Mouse (Mus musculus): Measurements from ENCODE around the gene Luc7l2. TPM values are rescaled to one million over a fixed set of nuclear protein-coding genes. Genes with fewer than 3 reads are reported as not detected.

The Luc7l2 gene
- polyA plus RNA-seq, 1 experiment from 2014 or later = 58.2 TPM

- H3K36me3 ChIP-seq = peaks cover 68% of the 10 kb centered on the region
- no peaks in the 10 kb centered on the region for H3K4me1 ChIP-seq (replicated peaks)
- H3K27ac ChIP-seq = no peak overlapping the region
- no peak for ATAC-seq (ENCODE audit: insufficient number of reproducible peaks, insufficient read depth, low FRiP score, low TSS enrichment, low read depth)
- H3K4me3 ChIP-seq (replicated peaks) = no peak overlapping the region
- H3K27me3 ChIP-seq = no peaks in the 10 kb centered on the region
- H3K4me2 ChIP-seq = no peak overlapping the region
- WGBS = 97% methylated on average over 3 of the region's 3 CpGs
- no peaks in the 10 kb centered on the region for H3K9me3 ChIP-seq
- no peak overlapping the region for H3K9ac ChIP-seq (replicated peaks)
Observed at GRCm38 (mm10) chr6:38580112-38580857, 29.2 kb downstream of the Luc7l2 start.

GRCm38 (mm10) chr6:38581711-38582110, 30.6 kb downstream of the Luc7l2 start:
- peaks cover 69% of the 10 kb centered on the region for H3K36me3 ChIP-seq
- H3K9me3 ChIP-seq = no peaks in the 10 kb centered on the region
- no peak overlapping the region for H3K9ac ChIP-seq (replicated peaks)
- no peak for ATAC-seq (ENCODE audit: insufficient number of reproducible peaks, insufficient read depth, low FRiP score, low TSS enrichment, low read depth)
- H3K4me3 ChIP-seq (replicated peaks) = no peak overlapping the region
- WGBS = 91% methylated on average over 3 of the region's 3 CpGs
- no peaks in the 10 kb centered on the region for H3K27me3 ChIP-seq
- H3K4me2 ChIP-seq = no peak overlapping the region
- no peaks in the 10 kb centered on the region for H3K4me1 ChIP-seq (replicated peaks)
- no peak overlapping the region for H3K27ac ChIP-seq

GRCm38 (mm10) chr6:38597481-38597880, 46.3 kb downstream of the Luc7l2 start:
- H3K4me3 ChIP-seq (replicated peaks) = no peak overlapping the region
- ATAC-seq (ENCODE audit: insufficient number of reproducible peaks, insufficient read depth, low FRiP score, low TSS enrichment, low read depth) = no peak
- H3K4me1 ChIP-seq (replicated peaks) = no peaks in the 10 kb centered on the region
- no peaks in the 10 kb centered on the region for H3K9me3 ChIP-seq
- WGBS = 90% methylated on average over 4 of the region's 4 CpGs
- no peak overlapping the region for H3K4me2 ChIP-seq
- H3K27ac ChIP-seq = no peak overlapping the region
- H3K9ac ChIP-seq (replicated peaks) = no peak overlapping the region
- H3K36me3 ChIP-seq = peaks cover 85% of the 10 kb centered on the region
- H3K27me3 ChIP-seq = no peaks in the 10 kb centered on the region

- no peaks in the 10 kb centered on the region for H3K27me3 ChIP-seq
- no peak overlapping the region for H3K4me3 ChIP-seq (replicated peaks)
- no peaks in the 10 kb centered on the region for H3K9me3 ChIP-seq
- no peak overlapping the region for H3K27ac ChIP-seq
- peaks cover 60% of the 10 kb centered on the region for H3K36me3 ChIP-seq
- WGBS = 83% methylated on average over 2 of the region's 2 CpGs
- no peak overlapping the region for H3K9ac ChIP-seq (replicated peaks)
- no peak for ATAC-seq (ENCODE audit: insufficient number of reproducible peaks, insufficient read depth, low FRiP score, low TSS enrichment, low read depth)
- H3K4me2 ChIP-seq = no peak overlapping the region
- no peaks in the 10 kb centered on the region for H3K4me1 ChIP-seq (replicated peaks)
Observed at GRCm38 (mm10) chr6:38609892-38610291, 58.8 kb downstream of the Luc7l2 start.

- no peak overlapping the region for H3K4me2 ChIP-seq
- H3K27ac ChIP-seq = no peak overlapping the region
- no peak overlapping the region for H3K9ac ChIP-seq (replicated peaks)
- ATAC-seq (ENCODE audit: insufficient number of reproducible peaks, insufficient read depth, low FRiP score, low TSS enrichment, low read depth) = no peak
- H3K4me1 ChIP-seq (replicated peaks) = no peaks in the 10 kb centered on the region
- H3K36me3 ChIP-seq = peaks cover 44% of the 10 kb centered on the region
- H3K27me3 ChIP-seq = no peaks in the 10 kb centered on the region
- H3K9me3 ChIP-seq = peaks cover 5% of the 10 kb centered on the region; the same call in 1 of the 2 replicates
- WGBS = 88% methylated on average over 1 of the region's 1 CpGs
- H3K4me3 ChIP-seq (replicated peaks) = no peak overlapping the region
Observed at GRCm38 (mm10) chr6:38622406-38622805, 71.3 kb downstream of the Luc7l2 start.

GRCm38 (mm10) chr6:38623457-38623856, 72.3 kb downstream of the Luc7l2 start:
- Histone ChIP-seq H3K4me3 (replicated peaks) (no peak overlapping the region), H3K4me2 (no peak overlapping the region), H3K9me3 (no peaks in the 10 kb centered on the region; the same call in 1 of the 2 replicates), H3K9ac (replicated peaks) (no peak overlapping the region), H3K36me3 (peaks cover 41% of the 10 kb centered on the region), H3K27ac (no peak overlapping the region), H3K4me1 (replicated peaks) (no peaks in the 10 kb centered on the region), H3K27me3 (no peaks in the 10 kb centered on the region)
- ATAC-seq (ENCODE audit: insufficient number of reproducible peaks, insufficient read depth, low FRiP score, low TSS enrichment, low read depth) = no peak
- 92% methylated on average over 2 of the region's 2 CpGs for WGBS

GRCm38 (mm10) chr6:38624439-38624838, 73.3 kb downstream of the Luc7l2 start:
- H3K4me2 ChIP-seq = no peak overlapping the region
- ATAC-seq (ENCODE audit: insufficient number of reproducible peaks, insufficient read depth, low FRiP score, low TSS enrichment, low read depth) = no peak
- H3K27ac ChIP-seq = no peak overlapping the region
- peaks cover 31% of the 10 kb centered on the region for H3K36me3 ChIP-seq
- H3K4me3 ChIP-seq (replicated peaks) = no peak overlapping the region
- WGBS = 81% methylated on average over 1 of the region's 1 CpGs
- H3K9me3 ChIP-seq = no peaks in the 10 kb centered on the region
- no peaks in the 10 kb centered on the region for H3K27me3 ChIP-seq
- H3K4me1 ChIP-seq (replicated peaks) = no peaks in the 10 kb centered on the region
- no peak overlapping the region for H3K9ac ChIP-seq (replicated peaks)

GRCm38 (mm10) chr6:38626086-38626485, 75.0 kb downstream of the Luc7l2 start:
- Histone ChIP-seq H3K27ac (no peak overlapping the region), H3K4me3 (replicated peaks) (no peak overlapping the region), H3K4me1 (replicated peaks) (no peaks in the 10 kb centered on the region), H3K4me2 (no peak overlapping the region), H3K9me3 (no peaks in the 10 kb centered on the region), H3K36me3 (peaks cover 23% of the 10 kb centered on the region), H3K9ac (replicated peaks) (no peak overlapping the region), H3K27me3 (no peaks in the 10 kb centered on the region)
- WGBS = 96% methylated on average over 5 of the region's 5 CpGs
- no peak for ATAC-seq (ENCODE audit: insufficient number of reproducible peaks, insufficient read depth, low FRiP score, low TSS enrichment, low read depth)

- no peaks in the 10 kb centered on the region for H3K9me3 ChIP-seq
- no peak overlapping the region for H3K4me2 ChIP-seq
- peaks cover 23% of the 10 kb centered on the region for H3K36me3 ChIP-seq
- no peaks in the 10 kb centered on the region for H3K4me1 ChIP-seq (replicated peaks)
- 96% methylated on average over 4 of the region's 4 CpGs for WGBS
- no peak for ATAC-seq (ENCODE audit: insufficient number of reproducible peaks, insufficient read depth, low FRiP score, low TSS enrichment, low read depth)
- no peak overlapping the region for H3K4me3 ChIP-seq (replicated peaks)
- no peak overlapping the region for H3K27ac ChIP-seq
- H3K27me3 ChIP-seq = no peaks in the 10 kb centered on the region
- H3K9ac ChIP-seq (replicated peaks) = no peak overlapping the region
Observed at GRCm38 (mm10) chr6:38627081-38627480, 75.9 kb downstream of the Luc7l2 start.

GRCm38 (mm10) chr6:38627486-38627885, 76.4 kb downstream of the Luc7l2 start:
- Histone ChIP-seq H3K36me3 (peaks cover 23% of the 10 kb centered on the region), H3K27ac (no peak overlapping the region), H3K4me2 (no peak overlapping the region), H3K4me3 (replicated peaks) (no peak overlapping the region), H3K9me3 (no peaks in the 10 kb centered on the region), H3K9ac (replicated peaks) (no peak overlapping the region), H3K27me3 (0 out of 2 replicates have a peak, but pooled peaks cover 3% of the 10 kb centered on the region), H3K4me1 (replicated peaks) (no peaks in the 10 kb centered on the region)
- ATAC-seq (ENCODE audit: insufficient number of reproducible peaks, insufficient read depth, low FRiP score, low TSS enrichment, low read depth) = no peak
- WGBS = 75% methylated on average over 4 of the region's 4 CpGs

GRCm38 (mm10) chr6:38629556-38629955, 78.4 kb downstream of the Luc7l2 start:
- Histone ChIP-seq H3K27me3 (peaks cover 20% of the 10 kb centered on the region), H3K36me3 (peaks cover 15% of the 10 kb centered on the region), H3K4me1 (replicated peaks) (no peaks in the 10 kb centered on the region), H3K4me3 (replicated peaks) (no peak overlapping the region), H3K9ac (replicated peaks) (no peak overlapping the region), H3K4me2 (no peak overlapping the region), H3K27ac (no peak overlapping the region), H3K9me3 (no peaks in the 10 kb centered on the region)
- WGBS = 93% methylated on average over 1 of the region's 1 CpGs
- ATAC-seq (ENCODE audit: insufficient number of reproducible peaks, insufficient read depth, low FRiP score, low TSS enrichment, low read depth) = no peak

GRCm38 (mm10) chr6:38632826-38633225, 81.7 kb downstream of the Luc7l2 start:
- H3K4me3 ChIP-seq (replicated peaks) = no peak overlapping the region
- H3K36me3 ChIP-seq = peaks cover 3% of the 10 kb centered on the region; the same call in 1 of the 2 replicates
- H3K27me3 ChIP-seq = peaks cover 53% of the 10 kb centered on the region
- peaks cover 18% of the 10 kb centered on the region for H3K4me1 ChIP-seq (replicated peaks)
- H3K27ac ChIP-seq = no peak overlapping the region
- WGBS = 81% methylated on average over 2 of the region's 2 CpGs
- no peak overlapping the region for H3K9ac ChIP-seq (replicated peaks)
- no peak overlapping the region for H3K4me2 ChIP-seq
- no peaks in the 10 kb centered on the region for H3K9me3 ChIP-seq
- no peak for ATAC-seq (ENCODE audit: insufficient number of reproducible peaks, insufficient read depth, low FRiP score, low TSS enrichment, low read depth)
